Mouse (Mus musculus) neural tube, embryonic 12.5 days (tissue): Measurements from ENCODE around the gene Mras. TPM values are rescaled to one million over a fixed set of nuclear protein-coding genes. Genes with fewer than 3 reads are reported as not detected.

ENCODE experiments used
- ATAC-seq: fragments of 200-750 bp; cut with Nextera tagmentation; 2 replicates; pipeline ENCODE4 v1.8.0; 2017; ENCODE audit warnings: low read depth, mild to moderate bottlenecking, moderate TSS enrichment, moderate library complexity; ENCODE audit not compliant: low FRiP score
- H3K27ac ChIP-seq: fragments of 300-500 bp; sonication (generic); 2 replicates; pipeline ENCODE4 v1.5.1; 2016
- H3K27me3 ChIP-seq: fragments of 300-500 bp; sonication (generic); replicated peaks from 2 replicates; pipeline ENCODE4 v1.6.1; 2016; ENCODE audit warnings: mild to moderate bottlenecking
- H3K36me3 ChIP-seq: fragments of 300-500 bp; sonication (generic); 2 replicates; pipeline ENCODE4 v1.6.1; 2016; ENCODE audit warnings: mild to moderate bottlenecking
- H3K4me1 ChIP-seq: fragments of 300-500 bp; sonication (generic); 2 replicates; pipeline ENCODE4 v1.6.1; 2016
- H3K4me2 ChIP-seq: fragments of 300-500 bp; sonication (generic); replicated peaks from 2 replicates; pipeline ENCODE4 v1.6.1; 2016; ENCODE audit warnings: mild to moderate bottlenecking
- H3K4me3 ChIP-seq: fragments of 300-500 bp; sonication (generic); 2 replicates; pipeline ENCODE4 v1.5.1; 2016
- H3K9ac ChIP-seq: fragments of 300-500 bp; sonication (generic); 2 replicates; pipeline ENCODE4 v1.6.1; 2016; ENCODE audit warnings: mild to moderate bottlenecking
- H3K9me3 ChIP-seq: fragments of 300-500 bp; sonication (generic); 2 replicates; pipeline ENCODE4 v1.6.1; 2016; ENCODE audit warnings: mild to moderate bottlenecking
- WGBS: fragments of 180-500 bp; shearing (Covaris S2); methylation state at CpG from one replicate; pipeline ENCODE4 v1.1.7; 2016; 5-methylcytosine and 5-hydroxymethylcytosine counted together
- polyA plus RNA-seq: library from polyadenylated mRNA; unstranded; fragments of >200 nt; fragmentation: Nextera tagmentation; extraction: Ambion mirVana; gene quantifications from 2 replicates; pipeline ENCODE4 v1.2.1, GENCODE M21; 2016

Gene Mras
- polyA plus RNA-seq, 1 experiment from 2014 or later, result 27.5 TPM

- no peaks in the 10 kb centered on the region for H3K9me3 ChIP-seq
- H3K36me3 ChIP-seq, result no peaks in the 10 kb centered on the region
- no peaks in the 10 kb centered on the region for H3K4me1 ChIP-seq
- H3K4me3 ChIP-seq, result no peak overlapping the region
- no peak overlapping the region for H3K27ac ChIP-seq
- no peaks in the 10 kb centered on the region for H3K27me3 ChIP-seq
- WGBS, result 59% methylated on average over 7 of the region's 7 CpGs
- H3K4me2 ChIP-seq, result no peak overlapping the region
- ATAC-seq, result no peak
- H3K9ac ChIP-seq, result no peak overlapping the region
Observed at GRCm38 (mm10) chr9:99368431-99368830, 68.8 kb downstream of the Mras start.

DNA sequence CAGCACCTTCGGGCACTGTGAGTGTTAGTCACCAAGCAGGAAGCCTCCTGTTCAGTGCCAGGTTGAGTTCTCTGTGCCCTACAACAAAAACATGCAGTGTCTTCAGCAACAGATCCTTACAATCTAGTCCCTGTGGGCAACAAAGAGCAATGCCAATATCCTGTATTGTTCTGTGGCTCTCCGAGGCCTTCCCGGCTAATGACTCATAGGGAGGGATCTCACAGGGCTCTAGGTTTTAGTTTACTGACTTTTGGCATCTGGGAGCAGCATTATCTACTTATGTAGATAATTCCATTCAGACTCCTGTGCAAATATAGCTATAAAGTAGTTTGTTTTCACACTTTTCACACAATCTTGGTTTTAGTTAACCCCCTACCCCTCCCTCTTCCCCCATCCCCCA is 71.3 kb downstream of the Mras start:
- ATAC-seq, result no peak
- Histone ChIP-seq H3K4me3 (no peak overlapping the region), H3K27ac (no peak overlapping the region), H3K36me3 (no peaks in the 10 kb centered on the region), H3K27me3 (no peaks in the 10 kb centered on the region), H3K9me3 (no peaks in the 10 kb centered on the region), H3K4me2 (no peak overlapping the region), H3K9ac (no peak overlapping the region), H3K4me1 (no peaks in the 10 kb centered on the region)
- WGBS, result 70% methylated on average over 3 of the region's 3 CpGs

- no peak for ATAC-seq
- Histone ChIP-seq H3K9ac (no peak overlapping the region), H3K4me1 (peaks cover 5% of the 10 kb centered on the region), H3K9me3 (no peaks in the 10 kb centered on the region), H3K27me3 (peaks cover 21% of the 10 kb centered on the region), H3K4me3 (no peak overlapping the region), H3K36me3 (no peaks in the 10 kb centered on the region), H3K27ac (no peak overlapping the region), H3K4me2 (no peak overlapping the region)
- whole genome bisulfite sequencing, result 73% methylated on average over 8 of the region's 8 CpGs
Observed at GRCm38 (mm10) chr9:99363076-99363475, 74.1 kb downstream of the Mras start.

DNA sequence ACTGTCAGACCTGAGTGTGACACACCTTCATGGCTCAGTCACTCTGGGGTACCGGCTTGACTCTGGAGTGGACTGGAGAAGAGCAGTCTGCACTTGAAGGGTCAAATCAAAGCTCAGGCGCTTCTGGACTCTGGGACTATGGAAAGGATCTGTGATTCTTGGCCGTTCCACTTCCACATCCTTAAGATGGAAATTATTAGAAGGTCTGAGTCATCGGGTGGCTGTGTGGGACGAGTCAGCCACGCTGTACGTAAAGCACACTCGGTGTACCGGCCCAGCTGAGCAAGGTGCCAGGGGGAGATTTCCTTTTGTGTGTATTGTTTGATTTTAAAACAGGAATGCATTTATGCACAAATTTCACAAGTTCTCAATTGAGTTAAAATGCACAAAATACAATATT is 75.2 kb downstream of the Mras start:
- H3K9me3 ChIP-seq, result no peaks in the 10 kb centered on the region
- H3K4me2 ChIP-seq, result no peak overlapping the region
- no peaks in the 10 kb centered on the region for H3K36me3 ChIP-seq
- peaks cover 13% of the 10 kb centered on the region for H3K4me1 ChIP-seq
- H3K27ac ChIP-seq, result no peak overlapping the region
- H3K4me3 ChIP-seq, result no peak overlapping the region
- WGBS, result 94% methylated on average over 9 of the region's 9 CpGs
- ATAC-seq, result no peak
- no peak overlapping the region for H3K9ac ChIP-seq
- peaks cover 32% of the 10 kb centered on the region for H3K27me3 ChIP-seq

GRCm38 (mm10) chr9:99359012-99359411 is 78.2 kb downstream of the Mras start:
- H3K4me1 ChIP-seq, result peaks cover 13% of the 10 kb centered on the region
- no peak overlapping the region for H3K9ac ChIP-seq
- no peaks in the 10 kb centered on the region for H3K36me3 ChIP-seq
- no peak overlapping the region for H3K4me2 ChIP-seq
- no peaks in the 10 kb centered on the region for H3K9me3 ChIP-seq
- 89% methylated on average over 15 of the region's 15 CpGs for WGBS
- no peak overlapping the region for H3K27ac ChIP-seq
- no peak overlapping the region for H3K4me3 ChIP-seq
- H3K27me3 ChIP-seq, result peaks cover 47% of the 10 kb centered on the region
- no peak for ATAC-seq

GRCm38 (mm10) chr9:99357921-99358692 is 79.1 kb downstream of the Mras start, which contains the start of gene Esyt3:
TSS of gene Esyt3 (minus strand) at chr9:99358557.
- peak within 1 kb of the TSS; percentile 42 for H3K4me3 ChIP-seq
- H3K9ac ChIP-seq, result peak within 1 kb of the TSS; percentile 33; the same call in 1 of the 2 replicates
- H3K27ac ChIP-seq, result no peak within 1 kb of the TSS
- H3K27me3 ChIP-seq, result peaks cover 47% of the 10 kb centered on the region
- peak within 1 kb of the TSS; percentile 91 for H3K4me2 ChIP-seq
- WGBS, result under 1% methylated on average over 66 of the region's 66 CpGs
- H3K4me1 ChIP-seq, result peaks cover 13% of the 10 kb centered on the region
- no peaks in the 10 kb centered on the region for H3K9me3 ChIP-seq
- no peaks in the 10 kb centered on the region for H3K36me3 ChIP-seq
- ATAC-seq, result peak; percentile 56; the same call in 1 of the 2 replicates

DNA sequence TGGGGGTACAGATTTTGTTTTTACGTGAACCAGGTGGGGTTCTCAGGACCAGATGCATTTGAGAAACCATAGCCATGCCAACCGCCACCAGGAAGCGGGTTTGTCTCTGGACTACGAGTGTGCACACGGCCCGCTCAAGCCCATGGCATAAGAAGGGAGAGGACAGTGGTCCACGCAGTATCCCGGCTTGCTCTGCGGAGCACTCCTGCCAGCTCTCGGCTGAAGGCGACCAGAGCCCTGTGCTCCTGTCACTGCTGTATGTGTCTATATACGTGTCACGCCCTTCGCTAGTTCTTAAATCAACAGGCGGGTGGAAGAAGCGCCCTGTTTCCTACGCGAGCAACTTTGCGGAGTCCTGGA is 79.6 kb downstream of the Mras start:
- WGBS, result 7% methylated on average over 19 of the region's 19 CpGs
- no peaks in the 10 kb centered on the region for H3K9me3 ChIP-seq
- peaks cover 13% of the 10 kb centered on the region for H3K4me1 ChIP-seq
- peak overlapping the region; percentile 42 for H3K4me3 ChIP-seq
- peak; percentile 65; the same call in 1 of the 2 replicates for ATAC-seq
- H3K36me3 ChIP-seq, result no peaks in the 10 kb centered on the region
- H3K4me2 ChIP-seq, result peak overlapping the region; percentile 91
- H3K9ac ChIP-seq, result 0 out of 2 replicates have a peak overlapping the region, but pooled peaks have one; percentile 33
- no peak overlapping the region for H3K27ac ChIP-seq
- peaks cover 47% of the 10 kb centered on the region for H3K27me3 ChIP-seq

DNA sequence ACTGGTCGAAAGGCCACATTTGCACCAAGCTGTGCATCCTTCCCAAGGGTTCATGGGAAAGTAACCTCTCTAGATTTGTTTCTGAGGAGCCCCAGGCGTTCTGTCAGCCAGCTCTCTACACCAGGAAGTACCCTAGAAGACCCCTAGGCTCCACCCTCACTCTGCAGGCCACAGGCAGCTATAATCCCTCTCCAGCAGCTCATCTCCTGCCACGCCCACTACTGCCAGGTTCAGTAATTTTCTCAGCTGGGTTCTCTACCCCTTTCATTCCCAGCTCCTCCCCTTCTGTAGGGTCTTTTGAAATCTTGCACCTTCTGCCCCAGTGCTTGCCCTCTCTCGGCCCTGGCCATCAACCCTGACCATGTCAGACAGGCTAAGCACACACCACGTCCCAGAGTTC is 81.2 kb downstream of the Mras start:
- Histone ChIP-seq H3K36me3 (no peaks in the 10 kb centered on the region), H3K9ac (no peak overlapping the region), H3K27ac (no peak overlapping the region), H3K4me3 (no peak overlapping the region), H3K4me1 (peaks cover 13% of the 10 kb centered on the region), H3K4me2 (no peak overlapping the region), H3K27me3 (peaks cover 47% of the 10 kb centered on the region), H3K9me3 (no peaks in the 10 kb centered on the region)
- no peak for ATAC-seq
- WGBS, result 15% methylated on average over 5 of the region's 5 CpGs

- 67% methylated on average over 5 of the region's 5 CpGs for WGBS
- Histone ChIP-seq H3K9ac (no peak overlapping the region), H3K4me2 (no peak overlapping the region), H3K36me3 (no peaks in the 10 kb centered on the region), H3K27me3 (peaks cover 43% of the 10 kb centered on the region), H3K27ac (no peak overlapping the region), H3K4me1 (peaks cover 13% of the 10 kb centered on the region), H3K4me3 (no peak overlapping the region), H3K9me3 (no peaks in the 10 kb centered on the region)
- ATAC-seq, result no peak
Observed at GRCm38 (mm10) chr9:99354796-99355195, 82.4 kb downstream of the Mras start.

DNA sequence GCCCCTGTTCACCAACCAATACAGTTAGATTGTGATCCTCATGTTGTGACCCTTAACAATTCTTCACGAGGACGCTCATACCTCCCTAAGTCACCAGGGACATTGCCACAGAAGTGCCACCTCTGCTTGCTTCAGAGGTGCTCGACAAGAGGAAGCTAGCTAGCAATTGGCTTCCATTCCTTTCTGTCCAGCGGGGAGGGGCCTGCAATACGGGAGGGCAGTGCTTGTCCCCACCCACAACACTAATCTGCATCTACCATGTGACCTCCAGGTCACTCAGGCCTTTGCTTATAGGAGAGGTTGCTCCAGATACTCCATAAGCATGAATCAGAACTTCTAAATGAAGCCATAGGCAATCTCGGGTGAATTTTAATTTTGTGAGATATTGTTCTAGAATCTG is 83.8 kb downstream of the Mras start:
- peaks cover 29% of the 10 kb centered on the region for H3K27me3 ChIP-seq
- H3K9me3 ChIP-seq, result peaks cover 5% of the 10 kb centered on the region; the same call in 1 of the 2 replicates
- H3K9ac ChIP-seq, result no peak overlapping the region
- H3K36me3 ChIP-seq, result no peaks in the 10 kb centered on the region
- H3K27ac ChIP-seq, result no peak overlapping the region
- H3K4me1 ChIP-seq, result peaks cover 11% of the 10 kb centered on the region
- no peak overlapping the region for H3K4me3 ChIP-seq
- no peak overlapping the region for H3K4me2 ChIP-seq
- no peak for ATAC-seq
- 64% methylated on average over 6 of the region's 6 CpGs for WGBS

DNA sequence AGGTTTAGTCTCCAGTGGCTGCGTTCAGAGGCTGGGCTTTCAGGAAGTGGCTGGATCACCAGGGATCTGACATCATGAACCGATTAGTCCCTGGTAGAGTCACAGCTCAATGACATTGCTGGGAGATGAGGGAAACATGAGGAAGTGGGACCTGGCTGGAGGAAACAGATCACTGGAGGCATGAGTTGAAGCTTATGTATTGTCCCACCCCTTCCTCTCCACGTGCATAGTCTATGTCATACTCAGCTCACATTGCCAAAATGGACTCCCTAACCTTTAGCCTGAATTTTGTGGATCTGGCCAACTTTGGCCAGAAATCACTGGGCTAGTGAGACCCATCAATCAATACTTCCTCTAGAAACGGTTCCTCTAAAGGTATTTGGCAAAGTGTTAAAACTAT is 84.2 kb downstream of the Mras start:
- H3K36me3 ChIP-seq, result no peaks in the 10 kb centered on the region
- no peak overlapping the region for H3K4me3 ChIP-seq
- H3K9me3 ChIP-seq, result peaks cover 5% of the 10 kb centered on the region; the same call in 1 of the 2 replicates
- H3K27me3 ChIP-seq, result peaks cover 25% of the 10 kb centered on the region
- ATAC-seq, result no peak
- H3K27ac ChIP-seq, result no peak overlapping the region
- no peak overlapping the region for H3K4me2 ChIP-seq
- peaks cover 7% of the 10 kb centered on the region for H3K4me1 ChIP-seq
- no peak overlapping the region for H3K9ac ChIP-seq
- WGBS, result 82% methylated on average over 4 of the region's 4 CpGs

DNA sequence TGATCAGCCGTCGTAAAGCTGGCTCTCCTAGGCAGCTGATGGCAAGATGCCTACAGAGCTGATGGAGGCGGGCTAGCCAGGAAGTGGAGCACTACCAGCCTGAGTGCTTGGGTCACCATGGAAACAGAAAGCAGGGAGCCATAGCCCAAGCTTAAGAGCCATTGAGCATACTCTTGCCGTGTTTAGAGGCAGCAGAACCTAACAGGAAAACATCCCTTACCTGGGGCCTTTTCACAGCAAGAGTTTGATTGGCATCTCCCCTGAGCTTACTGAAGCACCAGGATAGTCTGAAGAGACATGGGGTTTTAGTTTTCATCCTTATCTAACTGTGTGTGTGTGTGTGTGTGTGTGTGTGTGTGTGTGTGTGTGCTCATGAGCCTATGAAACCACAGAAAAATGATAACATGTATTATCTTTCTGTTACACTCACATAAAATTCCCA is 91.8 kb downstream of the Mras start:
- 47% methylated on average over 4 of the region's 4 CpGs for WGBS
- ATAC-seq, result no peak
- Histone ChIP-seq H3K36me3 (no peaks in the 10 kb centered on the region), H3K9ac (no peak overlapping the region), H3K27me3 (no peaks in the 10 kb centered on the region), H3K4me2 (no peak overlapping the region), H3K4me3 (no peak overlapping the region), H3K27ac (no peak overlapping the region), H3K4me1 (no peaks in the 10 kb centered on the region), H3K9me3 (peaks cover 5% of the 10 kb centered on the region; the same call in 1 of the 2 replicates)

DNA sequence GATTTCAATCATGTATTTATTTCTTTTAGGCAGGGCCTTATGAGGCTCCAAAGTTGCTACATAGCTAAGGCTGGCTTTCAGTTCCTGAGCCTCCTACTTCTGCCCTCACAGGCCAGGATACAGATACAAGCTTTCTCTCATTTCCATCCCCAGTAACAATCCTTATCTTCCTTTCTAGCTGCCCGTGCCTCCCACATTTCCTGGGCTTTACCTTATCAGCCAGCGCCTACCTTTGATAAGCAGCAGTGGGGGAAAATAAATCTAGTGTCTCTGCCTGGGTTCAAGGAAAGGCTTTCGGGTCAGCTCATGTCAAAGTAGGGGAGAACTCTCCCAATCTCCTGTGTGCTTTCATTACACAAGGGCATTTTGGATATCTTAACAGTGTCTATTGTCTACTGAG is 95.6 kb downstream of the Mras start:
- Histone ChIP-seq H3K36me3 (no peaks in the 10 kb centered on the region), H3K9me3 (no peaks in the 10 kb centered on the region), H3K4me1 (no peaks in the 10 kb centered on the region; the same call in 1 of the 2 replicates), H3K4me2 (no peak overlapping the region), H3K27ac (no peak overlapping the region), H3K4me3 (no peak overlapping the region), H3K27me3 (no peaks in the 10 kb centered on the region), H3K9ac (no peak overlapping the region)
- ATAC-seq, result no peak
- 89% methylated on average over 3 of the region's 3 CpGs for WGBS
